Mouse (Mus musculus) NIH3T3 (cell line): ENCODE data around the gene Polr3gl.

Experiments used
- DNase-seq: peaks from one replicate; pipeline ENCODE4 v3.0.0-alpha.2; 2012; ENCODE audit warnings: low read depth

Polr3gl gene

DNA sequence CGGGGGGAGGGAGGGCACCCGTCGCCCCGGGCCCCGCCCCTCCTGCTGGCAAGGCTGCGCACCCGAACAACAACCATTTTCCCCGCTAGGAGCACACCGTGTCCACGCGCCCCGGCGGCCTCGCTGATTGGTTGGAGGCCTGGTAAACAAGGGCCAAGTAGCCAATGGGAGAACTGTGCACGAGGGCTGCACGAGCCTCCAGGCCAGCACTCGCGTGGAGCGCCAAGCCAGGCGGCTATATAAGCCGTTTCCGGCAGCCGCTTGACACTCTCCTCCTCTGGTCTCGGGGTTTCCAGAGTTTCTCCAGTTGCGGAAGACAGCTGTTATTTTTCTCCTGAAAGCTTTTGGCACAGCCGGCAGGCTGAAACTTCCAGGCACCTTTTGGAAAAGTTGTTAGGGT lies 36.3 kb downstream of the Polr3gl start, which contains the start of gene Txnip:
Gene Txnip, plus strand, starts transcription at position 264 of the 400 bp plus-strand sequence.
- peak; percentile 99 for DNase-seq

DNA sequence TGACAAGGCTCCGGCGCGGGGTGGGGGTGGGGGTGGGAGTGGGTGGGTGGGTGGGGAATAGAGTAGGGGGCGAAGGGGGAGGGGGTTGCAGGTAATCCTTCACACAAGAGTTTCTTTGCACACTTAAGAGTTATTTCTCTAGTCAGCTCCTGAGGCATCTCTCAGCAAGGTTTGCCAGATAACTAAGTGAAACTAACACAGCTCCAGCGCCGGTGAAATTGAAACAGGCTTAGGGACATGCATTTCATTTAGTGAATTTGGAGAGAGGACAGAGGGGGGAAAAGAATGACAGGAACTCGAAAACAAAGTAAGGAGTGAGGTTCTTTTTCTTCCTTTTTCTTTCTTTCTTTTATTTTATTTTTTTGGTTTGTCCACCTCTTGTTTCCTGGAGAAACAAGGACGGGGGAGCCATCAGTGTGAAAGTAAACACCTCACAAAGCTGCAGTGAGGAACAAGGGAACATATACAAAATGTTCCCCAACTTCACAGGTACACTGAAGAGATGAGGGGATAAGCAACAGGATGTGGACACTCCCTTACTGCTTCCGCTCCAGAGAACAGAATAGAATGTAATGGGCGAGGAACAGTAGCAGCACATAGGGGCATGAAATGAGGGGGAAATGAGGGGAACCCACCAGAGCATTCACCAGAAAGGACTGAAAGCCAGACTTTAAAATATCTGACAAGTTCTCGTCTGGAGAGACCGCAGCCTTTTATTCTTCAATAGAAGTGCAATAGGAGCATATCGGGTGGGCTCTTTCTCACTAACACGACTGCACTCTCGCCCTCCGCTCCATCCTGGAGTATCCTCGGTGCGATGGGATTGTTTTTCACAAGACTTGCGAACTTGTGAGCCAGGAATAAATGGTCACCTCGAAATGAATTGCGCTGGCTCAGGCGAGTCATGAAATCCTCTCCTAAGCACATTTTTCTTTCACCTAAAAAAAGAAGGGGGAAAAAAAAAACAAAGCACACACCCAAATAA lies 37.0 kb downstream of the Polr3gl start:
- DNase-seq = peak; percentile 32

DNA sequence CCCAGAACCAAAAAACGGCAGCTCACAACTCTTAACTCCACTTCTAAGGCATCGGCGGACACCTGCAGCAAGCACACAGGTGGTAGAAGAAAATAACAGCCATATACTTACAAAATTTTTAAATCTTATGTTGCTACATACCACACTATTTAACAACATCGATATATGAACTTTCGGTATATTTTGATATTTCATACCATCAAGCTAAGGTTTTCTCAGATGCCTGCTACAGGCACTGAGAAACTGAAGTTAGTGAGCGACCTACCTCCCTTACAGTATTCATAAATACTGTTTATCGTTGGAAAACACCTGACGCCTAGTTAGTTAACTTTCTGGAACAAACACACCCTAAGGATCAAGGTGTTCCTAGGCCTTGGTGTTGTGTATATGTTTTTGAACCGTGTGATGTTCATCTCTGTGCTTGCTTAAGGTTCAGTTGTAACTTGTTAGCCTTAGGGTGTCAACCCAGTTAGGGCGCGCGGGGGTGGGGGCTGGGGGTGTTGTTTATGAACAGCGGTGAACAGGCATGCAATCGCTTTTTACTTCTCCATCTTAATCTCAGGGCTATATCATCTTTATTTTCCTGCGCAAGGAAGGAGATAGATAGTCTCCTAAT lies 37.9 kb downstream of the Polr3gl start:
- DNase-seq = no peak

DNA sequence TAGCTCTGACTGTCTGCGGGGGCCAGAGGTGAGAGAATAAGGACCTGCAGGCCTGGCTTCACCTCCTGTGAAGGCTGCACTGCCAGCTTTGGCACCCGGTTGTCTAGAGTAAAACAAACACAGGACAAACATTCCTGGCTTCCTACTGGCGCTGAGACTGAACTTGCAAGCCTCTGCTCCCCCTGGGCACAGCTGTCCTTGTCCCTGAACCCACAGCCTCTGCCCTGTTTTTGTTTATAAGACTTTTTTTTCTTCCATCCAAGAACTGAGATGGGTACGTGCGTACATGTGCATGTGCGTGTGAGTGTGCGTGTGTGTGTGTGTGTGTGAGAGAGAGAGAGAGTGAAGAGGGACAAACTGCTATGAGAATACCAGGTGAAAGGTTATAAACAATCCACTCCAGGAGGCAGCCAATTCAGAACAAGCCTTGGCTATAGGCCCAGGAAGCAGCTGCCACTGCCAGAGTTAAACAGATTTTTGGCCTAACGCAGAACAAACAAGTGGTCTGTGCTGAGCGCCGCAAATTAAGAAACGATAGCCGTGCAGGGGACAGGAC lies 38.9 kb downstream of the Polr3gl start:
- peak; percentile 84 for DNase-seq

DNA sequence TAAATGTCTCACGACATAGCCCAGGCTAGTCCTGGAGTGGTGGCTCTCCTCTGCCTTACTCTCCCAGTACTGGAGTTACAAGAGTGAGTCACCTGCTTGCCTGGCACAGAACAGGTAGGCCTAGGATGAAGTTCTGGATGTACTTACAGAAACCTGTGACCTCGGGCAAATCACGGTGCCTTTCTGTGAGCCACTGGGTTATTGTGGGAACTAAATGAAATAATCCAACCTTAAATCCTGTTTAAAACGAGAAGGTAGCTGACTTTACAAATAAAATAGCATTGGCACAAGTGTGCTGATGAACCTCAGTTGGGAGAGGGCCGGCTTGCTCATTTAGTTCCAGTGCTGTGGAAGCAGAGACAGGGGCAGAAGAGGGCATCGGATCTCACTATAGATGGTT lies 39.7 kb downstream of the Polr3gl start:
- DNase-seq = no peak

DNA sequence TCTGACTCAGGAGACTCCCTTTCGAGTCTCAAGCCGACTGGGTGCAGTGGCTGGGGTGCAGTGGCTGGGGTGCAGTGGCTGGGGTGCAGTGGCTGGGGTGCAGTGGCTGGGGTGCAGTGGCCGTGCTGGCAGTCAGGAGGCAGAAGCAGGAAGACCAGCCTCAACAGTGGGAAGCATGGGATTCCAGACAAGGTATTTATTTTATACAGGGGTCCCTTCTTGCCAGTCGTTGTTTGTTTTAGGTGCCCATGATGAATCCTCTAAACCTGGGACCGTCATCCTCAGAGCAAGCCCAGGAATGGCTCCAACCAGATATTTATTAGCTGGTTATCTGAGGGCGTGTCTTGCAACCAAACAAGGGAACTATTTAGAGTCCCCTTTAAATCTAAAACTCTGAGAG lies 40.4 kb downstream of the Polr3gl start:
- no peak for DNase-seq

DNA sequence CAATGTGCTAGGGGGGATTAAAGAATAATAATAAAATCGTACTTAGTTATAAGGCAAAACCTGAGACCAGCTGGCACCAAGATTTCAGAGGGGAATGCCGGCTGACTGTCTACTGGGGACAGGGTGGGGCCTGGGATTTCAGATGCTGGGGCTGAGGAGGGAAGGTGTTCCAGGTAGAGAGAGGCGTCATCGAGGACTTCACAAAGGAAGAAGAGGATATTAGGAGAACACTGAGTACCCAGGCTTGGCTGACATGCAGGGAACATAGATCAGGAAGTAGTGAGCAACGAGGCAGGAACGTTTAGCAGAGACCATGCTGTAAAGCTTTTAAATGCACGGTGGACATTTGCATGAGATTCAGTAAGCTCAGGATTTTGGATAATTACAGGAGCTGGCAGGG lies 42.1 kb downstream of the Polr3gl start:
- DNase-seq = no peak

DNA sequence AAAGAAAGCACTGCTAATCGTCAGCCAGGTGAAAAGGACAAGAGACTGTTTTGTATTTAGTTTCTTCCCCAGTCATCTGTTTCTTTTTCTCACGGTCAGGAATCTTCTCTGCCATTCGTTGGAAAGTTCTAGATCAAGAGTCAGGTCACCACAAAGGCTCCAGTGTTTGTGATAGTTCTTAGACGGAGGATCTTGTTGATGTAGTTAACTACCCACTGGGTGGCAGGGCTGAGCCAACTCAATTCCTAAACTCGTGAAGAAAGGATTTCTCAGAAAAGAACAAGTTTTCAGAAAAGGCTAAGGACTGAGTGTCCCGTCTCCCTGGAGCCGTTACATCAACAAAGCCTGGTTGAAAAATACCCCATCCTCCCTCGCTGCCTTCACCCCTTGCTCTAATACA lies 42.8 kb downstream of the Polr3gl start:
- peak; percentile 85 for DNase-seq

DNA sequence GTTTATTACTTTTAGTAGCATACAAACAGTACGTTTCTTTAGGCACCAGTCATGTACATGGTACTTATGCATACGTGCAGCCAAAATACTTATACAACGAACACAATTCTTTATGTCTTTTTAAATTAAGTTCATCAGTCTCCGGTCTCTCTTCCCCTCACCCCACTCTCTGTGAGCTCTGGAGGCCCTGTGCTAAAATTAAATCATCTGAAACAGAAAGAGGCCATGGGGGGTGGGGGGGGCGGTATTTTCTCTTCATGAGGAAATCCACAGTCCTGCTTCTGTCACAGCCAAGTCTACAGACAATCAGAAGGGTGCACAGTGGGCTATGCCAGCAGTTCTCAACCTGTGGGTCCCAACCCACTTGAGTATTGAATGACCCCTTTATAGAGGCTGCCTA lies 44.6 kb downstream of the Polr3gl start:
- no peak for DNase-seq

DNA sequence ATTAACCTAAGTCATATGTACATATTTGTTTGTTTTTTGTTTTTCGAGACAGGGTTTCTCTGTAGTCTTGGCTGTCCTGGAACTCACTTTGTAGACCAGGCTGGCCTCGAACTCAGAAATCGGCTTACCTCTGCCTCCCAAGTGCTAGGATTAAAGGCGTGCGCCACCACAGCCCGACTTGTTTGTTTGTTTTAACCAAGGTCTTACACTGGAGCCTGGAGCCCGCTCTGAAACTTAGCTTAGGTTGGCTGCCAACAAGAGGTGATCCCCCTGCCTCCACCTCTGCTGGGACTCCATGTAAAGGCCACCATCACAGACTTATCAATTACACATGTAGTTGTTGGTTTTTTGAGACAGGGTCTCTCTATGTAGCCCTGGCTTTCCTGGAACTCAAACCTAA lies 45.2 kb downstream of the Polr3gl start:
- DNase-seq = no peak

DNA sequence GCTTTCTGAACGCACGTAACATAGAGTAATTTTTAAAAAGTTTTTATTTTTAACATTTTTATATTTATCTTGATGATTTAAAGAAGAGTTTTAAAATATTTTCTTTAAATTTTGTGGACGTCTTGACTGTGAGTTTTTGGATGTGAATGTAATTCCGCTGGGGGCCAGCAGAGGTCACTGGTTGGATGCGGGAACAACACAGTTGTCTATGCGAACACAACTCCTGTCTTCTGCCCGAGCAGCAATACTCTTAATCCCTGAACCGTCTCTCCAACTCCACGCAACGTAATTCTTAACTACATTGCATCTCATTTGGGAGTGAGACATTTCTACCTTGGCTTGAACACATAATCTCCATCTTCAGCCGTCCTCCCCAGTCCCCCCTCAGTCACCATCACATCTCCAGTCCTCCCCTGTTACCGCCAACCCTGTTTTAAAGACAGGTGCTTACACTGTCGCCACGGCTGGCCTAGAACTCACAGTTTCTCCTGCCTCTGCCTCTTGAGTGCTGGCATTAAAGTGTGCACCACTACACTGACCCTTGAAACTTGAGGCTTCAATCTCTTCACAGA lies 46.5 kb downstream of the Polr3gl start:
- peak; percentile 88 for DNase-seq

DNA sequence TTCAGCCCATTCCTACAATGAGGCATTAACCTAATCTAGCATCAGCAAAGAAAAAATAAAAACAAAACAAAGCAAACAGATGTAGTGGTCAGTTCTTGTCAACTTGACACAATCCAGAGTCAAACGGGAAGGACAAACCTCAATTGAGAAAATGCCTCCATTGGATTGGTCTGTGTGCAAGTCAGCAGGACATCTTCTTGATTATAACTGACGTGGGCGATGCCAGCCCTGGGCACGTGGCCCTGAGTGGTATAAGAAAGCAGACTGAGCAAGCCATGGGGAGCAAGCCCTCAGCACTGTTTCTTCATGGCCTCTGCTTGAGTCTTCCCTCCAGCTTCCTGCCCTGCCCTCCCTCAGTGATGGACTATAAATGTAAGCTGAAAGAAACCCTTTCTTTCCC lies 47.1 kb downstream of the Polr3gl start:
- peak; percentile 19 for DNase-seq

DNA sequence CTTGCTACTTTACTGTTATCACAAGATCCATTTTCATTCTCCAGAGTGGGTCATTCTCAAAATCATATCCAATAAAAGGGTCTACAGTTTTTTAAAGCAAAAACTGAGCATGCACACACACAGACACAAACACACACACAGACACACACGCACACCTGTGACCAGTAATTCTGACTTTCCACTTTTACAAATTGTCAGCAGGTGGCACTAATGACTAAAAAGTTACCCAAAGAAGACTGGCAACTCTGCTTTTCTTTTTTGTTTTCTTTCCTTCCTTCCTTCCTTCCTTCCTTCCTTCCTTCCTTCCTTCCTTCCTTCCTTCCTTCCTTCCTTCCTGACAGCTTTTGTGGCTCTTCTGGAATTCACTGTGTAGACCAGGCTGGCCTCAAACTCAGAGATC lies 48.4 kb downstream of the Polr3gl start:
- peak; percentile 52 for DNase-seq

DNA sequence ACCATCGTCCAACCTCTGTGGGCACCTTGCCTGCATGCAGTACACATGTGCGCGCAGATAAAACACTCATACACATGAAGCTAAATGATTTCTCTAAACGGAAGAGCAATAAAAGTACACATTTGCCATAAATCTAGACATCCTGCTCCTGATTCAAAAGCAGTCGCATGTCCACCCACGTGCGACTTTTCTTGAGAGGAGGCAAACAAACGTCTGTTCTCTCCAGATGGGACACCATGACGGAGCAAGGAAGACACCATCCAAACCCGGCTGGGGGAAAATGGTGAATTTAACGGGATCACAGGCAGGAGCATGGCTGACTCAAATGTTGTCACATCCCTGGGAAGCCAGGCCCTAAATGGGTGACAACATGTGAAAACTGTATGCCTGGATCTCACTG lies 50.6 kb downstream of the Polr3gl start:
- DNase-seq = no peak

DNA sequence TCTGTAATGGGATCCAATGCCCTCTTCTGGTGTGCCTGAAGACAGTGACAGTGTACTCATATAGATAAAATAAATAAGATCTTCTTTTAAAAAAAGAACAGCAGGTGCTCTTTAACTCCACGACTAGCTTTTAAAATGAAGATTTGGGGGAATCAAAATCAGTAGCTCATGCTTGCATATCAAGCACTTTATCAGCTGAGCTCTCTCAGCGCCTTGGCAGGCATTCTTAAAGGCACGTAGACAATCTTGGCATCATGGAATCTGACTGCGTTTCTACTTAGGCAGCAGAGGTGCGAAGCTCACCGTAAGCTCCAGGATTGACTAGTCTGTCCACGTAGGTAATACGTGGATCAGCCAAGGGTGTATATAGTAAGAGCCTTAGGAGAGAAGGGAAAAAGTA lies 51.4 kb downstream of the Polr3gl start:
- DNase-seq = no peak

DNA sequence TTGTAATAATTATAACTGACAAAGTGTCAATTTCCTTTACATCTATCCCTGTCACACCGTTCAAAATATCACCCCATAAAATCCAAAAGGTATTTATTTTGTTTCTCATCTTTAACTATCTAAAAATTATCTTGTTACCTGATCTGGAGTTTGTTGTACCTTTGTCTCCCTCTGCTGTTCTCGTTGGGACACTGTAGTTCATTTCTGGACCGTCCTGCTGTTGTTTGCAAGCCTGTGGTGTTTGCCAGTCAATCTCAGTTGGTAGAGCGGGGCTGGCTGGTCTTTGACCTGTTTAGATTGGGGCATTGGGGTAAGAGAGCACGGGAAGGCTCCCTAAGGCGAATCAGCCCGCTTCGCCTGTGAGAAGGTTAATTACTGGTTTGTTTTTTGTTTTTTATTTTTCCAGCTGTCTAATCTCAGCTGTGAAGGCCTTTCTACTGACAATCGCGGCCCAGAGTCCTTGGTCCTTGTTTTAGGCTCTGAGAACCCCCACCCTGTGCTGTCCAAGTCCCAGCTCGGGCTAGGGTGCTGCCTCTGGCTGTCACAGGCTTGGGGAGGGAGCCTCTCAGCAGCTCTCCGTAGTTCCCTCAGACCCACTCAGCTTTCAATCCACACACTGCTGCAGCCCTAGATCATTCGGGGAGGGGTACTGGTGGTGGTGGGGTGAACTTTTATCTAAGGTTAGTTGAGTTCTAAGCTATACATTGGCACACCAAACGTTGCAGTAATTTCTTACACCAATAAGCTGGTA lies 52.5 kb downstream of the Polr3gl start:
- DNase-seq = peak; percentile 71

DNA sequence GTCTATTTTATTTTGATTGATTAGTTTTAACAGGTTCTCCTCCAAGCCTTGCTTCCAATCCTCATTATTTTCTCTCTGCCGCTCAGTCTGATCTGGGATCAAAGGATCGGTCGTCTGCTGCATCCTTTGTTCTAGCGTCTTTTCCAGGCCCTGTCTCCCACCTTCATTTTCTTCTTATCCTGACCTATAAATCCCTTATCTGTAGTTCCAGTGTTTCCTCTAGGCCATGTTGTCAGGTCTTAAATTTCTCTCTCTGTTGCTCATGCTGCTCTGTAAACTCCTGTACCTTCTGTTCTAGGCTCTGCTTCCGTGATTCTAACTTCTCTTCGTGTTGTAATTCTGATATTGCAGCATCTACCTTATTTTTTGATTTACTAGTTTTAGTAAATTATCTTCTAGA lies 53.2 kb downstream of the Polr3gl start:
- no peak for DNase-seq

DNA sequence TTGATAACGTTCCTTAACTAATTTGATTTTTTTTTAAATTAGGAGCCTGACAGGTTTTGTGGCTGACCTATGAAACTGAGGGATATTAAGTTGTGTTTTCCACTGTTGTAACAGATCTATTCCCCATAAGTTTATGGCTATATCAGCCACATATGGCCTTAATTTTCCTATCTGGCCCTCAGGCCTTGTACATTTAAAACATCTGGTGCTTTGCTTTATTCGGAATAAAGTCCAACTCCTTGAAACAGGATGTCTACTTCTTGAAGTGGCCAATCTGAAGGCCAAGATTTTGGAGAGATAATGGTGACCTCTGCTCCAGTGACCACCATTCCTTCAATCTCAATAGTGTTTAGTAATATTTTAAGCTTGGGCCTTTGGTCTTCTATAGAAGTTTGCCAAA lies 54.7 kb downstream of the Polr3gl start:
- peak; percentile 64 for DNase-seq

DNA sequence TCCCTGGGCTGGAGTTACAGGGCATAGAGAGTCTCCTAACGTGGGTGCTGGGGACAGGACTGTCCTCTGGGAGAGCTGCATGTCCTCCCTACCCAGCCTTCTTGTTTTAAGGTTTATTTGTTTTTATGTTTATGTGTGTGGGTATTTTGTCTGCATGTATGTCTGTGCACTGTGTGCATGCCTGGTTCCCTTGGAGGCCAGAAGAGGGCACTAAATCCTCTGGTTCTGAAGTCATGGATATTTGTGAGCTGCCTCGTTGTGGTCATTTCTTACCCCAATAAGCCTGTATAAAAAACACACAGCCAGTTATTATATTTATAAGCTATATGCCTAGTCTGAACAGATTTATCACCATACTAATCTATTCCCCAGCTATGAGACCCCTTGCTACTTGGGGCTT lies 59.7 kb downstream of the Polr3gl start:
- no peak for DNase-seq

DNA sequence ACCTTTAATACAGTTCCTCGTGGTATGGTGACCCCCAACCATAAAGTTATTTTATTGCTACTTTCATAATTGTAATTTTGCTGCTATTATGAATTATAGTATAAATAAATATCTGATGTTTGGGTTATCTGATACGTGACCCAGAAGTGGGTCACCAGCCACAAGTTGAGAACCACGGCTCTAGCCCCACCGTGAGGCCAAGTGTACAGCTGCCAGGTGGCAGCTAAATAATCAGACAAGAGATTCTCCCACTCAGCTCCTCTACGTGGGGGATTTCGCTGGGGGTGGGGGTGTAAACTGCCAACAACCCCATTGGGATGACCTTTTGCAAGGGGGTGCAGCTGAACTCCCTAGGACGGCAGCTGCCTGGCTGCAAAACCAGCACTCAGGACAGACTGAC lies 61.9 kb downstream of the Polr3gl start:
- no peak for DNase-seq

DNA sequence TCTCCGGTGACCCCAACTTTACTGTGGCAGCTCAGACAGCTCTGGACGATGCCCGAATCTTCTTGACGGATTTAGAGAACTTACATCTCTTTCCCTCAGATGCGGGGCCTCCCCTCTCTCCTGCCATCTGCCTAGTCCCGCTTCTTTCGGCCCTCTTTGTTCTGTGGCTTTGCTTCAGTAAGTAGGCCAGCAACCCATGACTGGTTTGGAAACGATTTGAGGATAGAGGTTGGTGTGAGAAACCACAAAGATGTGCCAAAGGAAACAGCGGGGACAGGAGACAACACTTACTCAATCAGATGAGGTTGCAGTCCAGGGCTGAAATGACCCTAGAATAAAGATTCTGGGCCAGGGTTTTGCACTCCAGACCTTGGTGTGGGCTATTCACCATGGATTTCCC lies 65.5 kb downstream of the Polr3gl start:
- DNase-seq = no peak
